Mouse (Mus musculus) hindbrain, embryonic 11.5 days (tissue): Measurements from ENCODE around the gene Gm20878. TPM values are rescaled to one million over a fixed set of nuclear protein-coding genes. Genes with fewer than 3 reads are reported as not detected.
"Not testable (repeated sequence)": the region's sequence is repeated elsewhere in the genome, so short reads cannot be mapped to it uniquely, and the experiment has no call there.

Experiments used
- ATAC-seq: fragments of 200-750 bp; cut with Nextera tagmentation; 2 replicates; pipeline ENCODE4 v1.8.0; 2017; ENCODE audit warnings: mild to moderate bottlenecking, moderate TSS enrichment, moderate library complexity; ENCODE audit not compliant: low FRiP score
- DNase-seq: peaks from one replicate; pipeline ENCODE4 v3.0.0-alpha.2; 2015; ENCODE audit warnings: low spot score
- H3K27ac ChIP-seq: fragments of 300-500 bp; sonication (generic); 2 replicates; pipeline ENCODE4 v1.5.1; 2014; ENCODE audit warnings: mild to moderate bottlenecking, low read depth, low read length
- H3K27me3 ChIP-seq: fragments of 300-500 bp; sonication (generic); 2 replicates; pipeline ENCODE4 v1.6.1; 2014; ENCODE audit warnings: mild to moderate bottlenecking, low read length, moderate library complexity, mixed read lengths; ENCODE audit not compliant: control insufficient read depth, insufficient read depth
- H3K36me3 ChIP-seq: fragments of 300-500 bp; sonication (generic); 2 replicates; pipeline ENCODE4 v1.6.1; 2014; ENCODE audit warnings: mild to moderate bottlenecking, low read length, moderate library complexity, mixed read lengths; ENCODE audit not compliant: control insufficient read depth, insufficient read depth
- H3K4me1 ChIP-seq: fragments of 300-500 bp; sonication (generic); replicated peaks from 2 replicates; pipeline ENCODE4 v1.6.1; 2014; ENCODE audit warnings: low read length, mixed read lengths; ENCODE audit not compliant: control insufficient read depth, insufficient read depth
- H3K4me2 ChIP-seq: fragments of 300-500 bp; sonication (generic); replicated peaks from 2 replicates; pipeline ENCODE4 v1.6.1; 2014; ENCODE audit warnings: mild to moderate bottlenecking, low read depth, low read length
- H3K4me3 ChIP-seq: fragments of 300-500 bp; sonication (generic); 2 replicates; pipeline ENCODE4 v1.5.1; 2014; ENCODE audit warnings: low read depth, low read length
- H3K9ac ChIP-seq: fragments of 300-500 bp; sonication (generic); 2 replicates; pipeline ENCODE4 v1.6.1; 2014; ENCODE audit warnings: low read depth, low read length
- H3K9me3 ChIP-seq: fragments of 300-500 bp; sonication (generic); 2 replicates; pipeline ENCODE4 v1.6.1; 2016; ENCODE audit warnings: low read length; ENCODE audit not compliant: control insufficient read depth
- WGBS: fragments of 180-500 bp; shearing (Covaris S2); extraction: QIAGEN DNeasy Blood & Tissue Kit; methylation state at CpG from one replicate; pipeline ENCODE4 v1.1.7; 2014; 5-methylcytosine and 5-hydroxymethylcytosine counted together
- polyA plus RNA-seq: library from polyadenylated mRNA; unstranded; fragments of >200 nt; fragmentation: Nextera tagmentation; extraction: Ambion mirVana; gene quantifications from 2 replicates; pipeline ENCODE4 v1.2.1, GENCODE M21; 2014

Gene Gm20878
- 1.7 and 2.1 TPM in 2 replicates for polyA plus RNA-seq

DNA sequence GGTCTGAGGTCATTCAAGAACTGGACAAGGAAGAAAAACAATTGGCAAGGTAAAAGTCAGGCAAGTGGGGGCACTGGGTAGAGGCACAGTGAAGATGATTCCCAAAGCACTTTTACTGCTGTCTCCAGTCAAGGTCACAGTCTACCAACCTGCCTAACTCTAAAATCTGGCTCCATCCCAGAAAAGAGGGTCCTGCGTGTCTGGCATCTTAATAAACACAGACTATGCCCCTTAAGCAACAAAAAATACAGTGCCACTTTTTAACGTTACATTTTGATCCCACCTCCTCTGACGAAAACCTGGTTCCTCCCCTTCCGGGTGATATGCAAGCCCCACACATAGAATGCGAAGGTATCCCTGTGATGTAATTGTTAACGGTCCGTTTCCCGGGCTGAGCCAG lies at the start of gene Gm20878:
Gm20878 (plus strand) TSS at position 301 of the 400 bp plus-strand sequence.
- H3K4me1 ChIP-seq, H3K4me2 ChIP-seq, H3K27me3 ChIP-seq, DNase-seq, H3K4me3 ChIP-seq, H3K27ac ChIP-seq, H3K9ac ChIP-seq, ATAC-seq, H3K9me3 ChIP-seq, H3K36me3 ChIP-seq: not testable (repeated sequence)
- no CpG with 5 or more reads among the region's 8 CpGs for WGBS

DNA sequence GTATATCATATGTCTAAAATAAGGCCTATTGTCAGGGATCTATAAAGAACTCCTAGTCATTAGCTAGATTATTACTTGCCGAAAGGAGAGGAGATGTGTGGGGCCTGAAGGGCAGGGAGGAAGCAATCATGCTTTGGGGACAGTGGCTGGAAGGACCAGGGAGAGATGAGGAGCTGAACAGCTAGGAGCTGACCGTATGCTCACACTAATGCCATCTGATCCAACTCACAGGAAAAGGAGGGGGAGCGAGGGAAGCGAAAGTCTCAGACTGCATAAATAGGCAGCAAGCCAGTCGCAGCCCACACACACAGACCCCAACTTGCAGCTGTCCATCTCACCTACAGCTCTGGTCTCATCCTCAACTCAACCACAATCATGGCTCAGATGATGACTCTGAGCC lies 38.1 kb upstream of the Gm20878 start, which contains the start of gene Gm21541:
Gm21541 (plus strand) TSS at position 301 of the 400 bp plus-strand sequence.
- H3K9me3 ChIP-seq, H3K4me3 ChIP-seq, H3K4me2 ChIP-seq, DNase-seq, H3K4me1 ChIP-seq, H3K9ac ChIP-seq, H3K27ac ChIP-seq, H3K27me3 ChIP-seq, H3K36me3 ChIP-seq, ATAC-seq: not testable (repeated sequence)
- no CpG with 5 or more reads among the region's 5 CpGs for WGBS

DNA sequence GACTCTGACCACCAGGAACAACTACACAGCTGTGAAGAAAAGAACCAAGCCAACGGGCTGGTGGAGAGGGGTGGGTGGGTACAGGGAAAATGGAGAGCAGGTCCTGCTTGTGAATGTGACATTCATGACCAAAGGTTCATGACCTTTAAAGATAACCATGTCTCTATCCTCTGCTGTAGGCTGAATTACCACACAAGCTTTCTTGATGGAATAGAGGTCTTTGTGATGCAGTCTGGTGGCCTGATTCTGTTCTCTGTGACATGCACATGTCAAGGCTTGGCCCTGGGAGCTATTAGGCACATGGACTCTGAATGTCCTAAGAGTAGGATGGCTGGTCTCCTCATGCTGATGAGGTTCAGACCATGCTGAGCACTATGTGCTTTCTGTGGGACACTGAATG lies 24.4 kb downstream of the Gm20878 start, which contains the start of gene Fam205a4:
Fam205a4 (plus strand) TSS at position 301 of the 400 bp plus-strand sequence.
- not testable (repeated sequence) for H3K27me3 ChIP-seq, H3K9me3 ChIP-seq, H3K4me2 ChIP-seq, H3K27ac ChIP-seq, H3K9ac ChIP-seq, DNase-seq, H3K36me3 ChIP-seq, H3K4me1 ChIP-seq, ATAC-seq, H3K4me3 ChIP-seq
- no CpG with 5 or more reads among the region's 1 CpGs for WGBS

Other genes with a start within 250 kb of the Gm20878 start
- 27.8 and 29.5 TPM in 2 replicates for gene Cntfr, start 244.5 kb upstream of the Gm20878 start, polyA plus RNA-seq
- gene Il11ra1, start 241.6 kb upstream of the Gm20878 start, polyA plus RNA-seq, result 83.7 TPM in 2 replicates
- gene Rpp25l, start 228.0 kb upstream of the Gm20878 start, polyA plus RNA-seq, result 80.0 and 84.1 TPM in 2 replicates
- gene Dctn3, start 218.4 kb upstream of the Gm20878 start, polyA plus RNA-seq, result 187 and 192 TPM in 2 replicates
- gene Arid3c, start 210.4 kb upstream of the Gm20878 start, polyA plus RNA-seq, result 0.68 and 0.93 TPM in 2 replicates
- 24.0 and 26.1 TPM in 2 replicates for gene Galt, start 186.3 kb upstream of the Gm20878 start, polyA plus RNA-seq
- gene Sigmar1, start 185.4 kb upstream of the Gm20878 start, polyA plus RNA-seq, result 71.5 and 71.9 TPM in 2 replicates
- 79.4 and 84.8 TPM in 2 replicates for gene Ccl27a, start 167.3 kb upstream of the Gm20878 start, polyA plus RNA-seq
- gene Gm21541, start 38.0 kb upstream of the Gm20878 start, polyA plus RNA-seq, result not detected in 2 replicates
- gene Fam205a4, start 24.5 kb downstream of the Gm20878 start, polyA plus RNA-seq, result 0.15 and 0.18 TPM in 2 replicates
- gene Gm21093, start 93.2 kb downstream of the Gm20878 start, polyA plus RNA-seq, result 0.24 and 0.40 TPM in 2 replicates
- gene Gm3893, start 149.6 kb downstream of the Gm20878 start, polyA plus RNA-seq, result not detected in 2 replicates
- gene Gm13304, start 173.2 kb downstream of the Gm20878 start, polyA plus RNA-seq, result 2.8 TPM in 1 of 2 replicates, not detected in the other
- gene Gm13306, start 211.9 kb downstream of the Gm20878 start, polyA plus RNA-seq, result not detected in 2 replicates
- gene Gm13305, start 227.0 kb downstream of the Gm20878 start, polyA plus RNA-seq, result 0.53 TPM in 1 of 2 replicates, not detected in the other